Mouse (Mus musculus) hindbrain, embryonic 16.5 days (tissue): ENCODE measurements at regions not wholly inside any gene's neighbourhood (a gene's known extent, or its start where the extent isn't known, plus 50 kb on each side); places are given as distances from the start of the nearest gene placed in this dataset.

Experiments used
- ATAC-seq: fragments of 200-750 bp; cut with Nextera tagmentation; 2 replicates; pipeline ENCODE4 v1.8.0; 2017; ENCODE audit warnings: moderate TSS enrichment, moderate library complexity
- H3K27ac ChIP-seq: fragments of 300-500 bp; sonication (generic); 2 replicates; pipeline ENCODE4 v1.5.1; 2014; ENCODE audit warnings: low read depth, mild to moderate bottlenecking, control low read depth, low read length, moderate library complexity
- H3K27me3 ChIP-seq: fragments of 300-500 bp; sonication (generic); replicated peaks from 2 replicates; pipeline ENCODE4 v1.6.1; 2014; ENCODE audit warnings: low read length; ENCODE audit not compliant: control insufficient read depth, insufficient read depth
- H3K36me3 ChIP-seq: fragments of 300-500 bp; sonication (generic); 2 replicates; pipeline ENCODE4 v1.6.1; 2014; ENCODE audit warnings: mild to moderate bottlenecking, low read length, moderate library complexity, mixed read lengths; ENCODE audit not compliant: control insufficient read depth, insufficient read depth
- H3K4me1 ChIP-seq: fragments of 300-500 bp; sonication (generic); 2 replicates; pipeline ENCODE4 v1.6.1; 2014; ENCODE audit warnings: low read depth, low read length; ENCODE audit not compliant: control insufficient read depth, insufficient read depth
- H3K4me2 ChIP-seq: fragments of 300-500 bp; sonication (generic); 2 replicates; pipeline ENCODE4 v1.6.1; 2014; ENCODE audit warnings: mild to moderate bottlenecking, low read length, control low read depth, moderate library complexity
- H3K4me3 ChIP-seq: fragments of 300-500 bp; sonication (generic); 2 replicates; pipeline ENCODE4 v1.5.1; 2014; ENCODE audit warnings: mild to moderate bottlenecking, low read length, control low read depth, moderate library complexity
- H3K9ac ChIP-seq: fragments of 300-500 bp; sonication (generic); 2 replicates; pipeline ENCODE4 v1.6.1; 2014; ENCODE audit warnings: low read depth, mild to moderate bottlenecking, control low read depth, low read length, moderate library complexity
- H3K9me3 ChIP-seq: fragments of 300-500 bp; sonication (generic); 2 replicates; pipeline ENCODE4 v1.6.1; 2014; ENCODE audit warnings: mild to moderate bottlenecking, low read length, moderate library complexity; ENCODE audit not compliant: control insufficient read depth
- WGBS: fragments of 180-500 bp; shearing (Covaris S2); extraction: QIAGEN DNeasy Blood & Tissue Kit; methylation state at CpG from one replicate; pipeline ENCODE4 v1.1.7; 2014; 5-methylcytosine and 5-hydroxymethylcytosine counted together

- WGBS = 73% methylated on average over 7 of the region's 7 CpGs
- H3K4me3 ChIP-seq = no peak overlapping the region
These were observed 118.4 kb upstream of the Gsc start for GRCm38 (mm10) chr12:104591571-104591970.

GRCm38 (mm10) chr12:104590291-104590690 is 117.2 kb upstream of the Gsc start:
- Histone ChIP-seq H3K4me2 (no peak overlapping the region), H3K9ac (no peak overlapping the region), H3K9me3 (no peaks in the 10 kb centered on the region), H3K36me3 (no peaks in the 10 kb centered on the region), H3K27me3 (no peaks in the 10 kb centered on the region), H3K4me3 (no peak overlapping the region), H3K27ac (no peak overlapping the region), H3K4me1 (peaks cover 13% of the 10 kb centered on the region)
- no peak for ATAC-seq
- 81% methylated on average over 8 of the region's 8 CpGs for WGBS

More at GRCm38 (mm10) chr12:104591571-104591970, 118.4 kb upstream of the Gsc start:
- no peak overlapping the region for H3K4me2 ChIP-seq
- no peak for ATAC-seq
- H3K9me3 ChIP-seq = no peaks in the 10 kb centered on the region
- no peak overlapping the region for H3K27ac ChIP-seq
- H3K9ac ChIP-seq = no peak overlapping the region
- H3K36me3 ChIP-seq = no peaks in the 10 kb centered on the region
- H3K4me1 ChIP-seq = peaks cover 13% of the 10 kb centered on the region
- H3K27me3 ChIP-seq = no peaks in the 10 kb centered on the region

GRCm38 (mm10) chr12:104584408-104584807 is 111.3 kb upstream of the Gsc start:
- Histone ChIP-seq H3K27ac (no peak overlapping the region), H3K27me3 (no peaks in the 10 kb centered on the region), H3K4me2 (peak overlapping the region; percentile 2), H3K4me1 (no peaks in the 10 kb centered on the region), H3K9ac (no peak overlapping the region), H3K9me3 (no peaks in the 10 kb centered on the region), H3K36me3 (no peaks in the 10 kb centered on the region), H3K4me3 (no peak overlapping the region)
- ATAC-seq = no peak
- WGBS = 76% methylated on average over 9 of the region's 9 CpGs

- Histone ChIP-seq H3K27me3 (no peaks in the 10 kb centered on the region), H3K27ac (no peak overlapping the region), H3K9me3 (no peaks in the 10 kb centered on the region), H3K36me3 (no peaks in the 10 kb centered on the region), H3K4me1 (no peaks in the 10 kb centered on the region), H3K4me3 (no peak overlapping the region), H3K9ac (no peak overlapping the region), H3K4me2 (no peak overlapping the region)
- no peak for ATAC-seq
- 51% methylated on average over 7 of the region's 7 CpGs for WGBS
These were observed 107.7 kb upstream of the Gsc start for GRCm38 (mm10) chr12:104580796-104581195.

- ATAC-seq = no peak
- WGBS = 71% methylated on average over 17 of the region's 17 CpGs
These were observed 94.5 kb upstream of the Gsc start for GRCm38 (mm10) chr12:104567622-104568021.

GRCm38 (mm10) chr12:104562961-104563360 is 89.8 kb upstream of the Gsc start:
- Histone ChIP-seq H3K4me1 (no peaks in the 10 kb centered on the region), H3K9me3 (no peaks in the 10 kb centered on the region), H3K36me3 (no peaks in the 10 kb centered on the region), H3K4me3 (no peak overlapping the region), H3K4me2 (no peak overlapping the region), H3K9ac (no peak overlapping the region), H3K27ac (no peak overlapping the region), H3K27me3 (no peaks in the 10 kb centered on the region)
- WGBS = 81% methylated on average over 5 of the region's 5 CpGs
- no peak for ATAC-seq

More at GRCm38 (mm10) chr12:104567622-104568021, 94.5 kb upstream of the Gsc start:
- H3K9me3 ChIP-seq = no peaks in the 10 kb centered on the region
- H3K27me3 ChIP-seq = no peaks in the 10 kb centered on the region
- H3K36me3 ChIP-seq = no peaks in the 10 kb centered on the region
- H3K4me2 ChIP-seq = no peak overlapping the region
- H3K4me3 ChIP-seq = no peak overlapping the region
- no peak overlapping the region for H3K9ac ChIP-seq
- no peaks in the 10 kb centered on the region for H3K4me1 ChIP-seq
- no peak overlapping the region for H3K27ac ChIP-seq

- H3K4me2 ChIP-seq = no peak overlapping the region
- H3K9ac ChIP-seq = no peak overlapping the region
- ATAC-seq = no peak
- H3K4me1 ChIP-seq = no peaks in the 10 kb centered on the region; the same call in 1 of the 2 replicates
- no peaks in the 10 kb centered on the region for H3K27me3 ChIP-seq
- no peak overlapping the region for H3K4me3 ChIP-seq
- no peaks in the 10 kb centered on the region for H3K9me3 ChIP-seq
- WGBS = 66% methylated on average over 14 of the region's 14 CpGs
- no peak overlapping the region for H3K27ac ChIP-seq
- no peaks in the 10 kb centered on the region for H3K36me3 ChIP-seq
These were observed 87.9 kb upstream of the Gsc start for GRCm38 (mm10) chr12:104560934-104561565.

- H3K4me3 ChIP-seq = no peak overlapping the region
- H3K36me3 ChIP-seq = no peaks in the 10 kb centered on the region
- ATAC-seq = peak; percentile 91
- no peaks in the 10 kb centered on the region for H3K9me3 ChIP-seq
- no peaks in the 10 kb centered on the region for H3K27me3 ChIP-seq
- H3K9ac ChIP-seq = no peak overlapping the region
- H3K4me1 ChIP-seq = no peaks in the 10 kb centered on the region; the same call in 1 of the 2 replicates
- no peak overlapping the region for H3K4me2 ChIP-seq
- WGBS = 56% methylated on average over 4 of the region's 4 CpGs
- no peak overlapping the region for H3K27ac ChIP-seq
These were observed 84.6 kb upstream of the Gsc start for GRCm38 (mm10) chr12:104557761-104558160.

- ATAC-seq = no peak
- Histone ChIP-seq H3K4me3 (no peak overlapping the region), H3K36me3 (no peaks in the 10 kb centered on the region), H3K9me3 (no peaks in the 10 kb centered on the region), H3K4me1 (no peaks in the 10 kb centered on the region; the same call in 1 of the 2 replicates), H3K4me2 (no peak overlapping the region), H3K9ac (no peak overlapping the region), H3K27me3 (no peaks in the 10 kb centered on the region), H3K27ac (no peak overlapping the region)
- WGBS = 79% methylated on average over 10 of the region's 10 CpGs
These were observed 84.2 kb upstream of the Gsc start for GRCm38 (mm10) chr12:104557307-104557706.
